Mouse (Mus musculus): ENCODE measurements around the gene Sytl1. TPM values are rescaled to one million over a fixed set of nuclear protein-coding genes. Genes with fewer than 3 reads are reported as not detected.

The Sytl1 gene
- total and polyA plus RNA-seq, 2 experiments from 2014 or later: 0.79 to 3.6 TPM

DNA sequence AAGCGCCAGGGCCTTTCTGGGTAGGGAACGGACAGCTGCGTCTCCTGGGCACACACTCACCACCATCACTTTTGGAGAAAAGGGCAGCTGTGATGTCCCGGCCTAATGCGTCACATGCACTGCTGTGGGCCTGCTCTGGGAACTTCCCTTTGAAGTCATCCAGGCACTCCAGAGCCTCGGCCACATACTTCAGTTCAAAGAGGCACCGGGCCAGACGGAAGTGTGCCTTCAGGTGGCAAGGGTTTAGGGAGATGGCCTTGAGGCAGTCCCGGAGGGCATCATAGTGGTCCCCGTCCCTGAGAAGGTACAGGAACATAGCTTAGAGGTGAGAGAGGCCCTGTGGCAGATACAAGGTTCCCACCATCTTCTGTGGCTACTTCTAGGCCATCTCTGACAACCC is 34.4 kb upstream of the Sytl1 start:
- H3K36me3 ChIP-seq (replicated peaks; ENCODE audit: control insufficient read depth, insufficient read depth, low read length): peaks cover 68% of the 10 kb centered on the region
- no peak overlapping the region for H3K9ac ChIP-seq (replicated peaks; ENCODE audit: low read depth, low read length)
- no peak overlapping the region for H3K4me3 ChIP-seq (ENCODE audit: low read depth, low read length)
- no peaks in the 10 kb centered on the region for H3K4me1 ChIP-seq (ENCODE audit: control insufficient read depth, insufficient read depth)
- H3K27me3 ChIP-seq (ENCODE audit: control insufficient read depth, insufficient read depth, low read length): no peaks in the 10 kb centered on the region
- TF ChIP-seq EP300 (IDR thresholded peaks at IDR 0.05; ENCODE audit: low read depth) (no peak), CTCF (IDR thresholded peaks at IDR 0.05; ENCODE audit: low read depth) (no peak)
- no peak overlapping the region for H3K4me2 ChIP-seq (ENCODE audit: low read depth, low read length)
- 56% methylated on average over 10 of the region's 10 CpGs for WGBS
- H3K27ac ChIP-seq (ENCODE audit: low read depth): no peak overlapping the region
- DNase-seq (ENCODE audit: low spot score): no peak
- ATAC-seq (ENCODE audit: insufficient read depth, low read depth): no peak
- H3K9me3 ChIP-seq (replicated peaks; ENCODE audit: control insufficient read depth, low read length): no peaks in the 10 kb centered on the region

DNA sequence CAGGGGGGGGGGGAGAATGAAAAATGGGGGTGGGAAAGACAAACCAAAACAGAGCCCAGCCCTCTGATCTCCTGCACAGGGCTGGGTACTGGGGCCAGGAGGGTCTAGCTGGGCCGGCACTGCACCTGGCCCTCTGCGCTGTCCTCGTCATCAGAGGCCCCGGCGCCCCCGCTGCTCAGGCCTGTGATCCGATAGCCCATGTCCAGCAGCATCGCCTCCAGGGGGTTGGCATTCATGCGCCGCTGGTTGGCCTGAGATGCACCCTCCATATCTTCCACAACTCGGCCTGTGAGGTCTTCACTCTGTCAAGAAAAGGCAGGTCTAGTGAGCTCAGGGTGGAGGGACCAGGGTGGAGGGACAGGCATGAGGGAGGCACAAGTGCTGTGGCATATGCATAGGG is 31.2 kb upstream of the Sytl1 start:
- H3K27ac ChIP-seq (ENCODE audit: low read depth): no peak overlapping the region

DNA sequence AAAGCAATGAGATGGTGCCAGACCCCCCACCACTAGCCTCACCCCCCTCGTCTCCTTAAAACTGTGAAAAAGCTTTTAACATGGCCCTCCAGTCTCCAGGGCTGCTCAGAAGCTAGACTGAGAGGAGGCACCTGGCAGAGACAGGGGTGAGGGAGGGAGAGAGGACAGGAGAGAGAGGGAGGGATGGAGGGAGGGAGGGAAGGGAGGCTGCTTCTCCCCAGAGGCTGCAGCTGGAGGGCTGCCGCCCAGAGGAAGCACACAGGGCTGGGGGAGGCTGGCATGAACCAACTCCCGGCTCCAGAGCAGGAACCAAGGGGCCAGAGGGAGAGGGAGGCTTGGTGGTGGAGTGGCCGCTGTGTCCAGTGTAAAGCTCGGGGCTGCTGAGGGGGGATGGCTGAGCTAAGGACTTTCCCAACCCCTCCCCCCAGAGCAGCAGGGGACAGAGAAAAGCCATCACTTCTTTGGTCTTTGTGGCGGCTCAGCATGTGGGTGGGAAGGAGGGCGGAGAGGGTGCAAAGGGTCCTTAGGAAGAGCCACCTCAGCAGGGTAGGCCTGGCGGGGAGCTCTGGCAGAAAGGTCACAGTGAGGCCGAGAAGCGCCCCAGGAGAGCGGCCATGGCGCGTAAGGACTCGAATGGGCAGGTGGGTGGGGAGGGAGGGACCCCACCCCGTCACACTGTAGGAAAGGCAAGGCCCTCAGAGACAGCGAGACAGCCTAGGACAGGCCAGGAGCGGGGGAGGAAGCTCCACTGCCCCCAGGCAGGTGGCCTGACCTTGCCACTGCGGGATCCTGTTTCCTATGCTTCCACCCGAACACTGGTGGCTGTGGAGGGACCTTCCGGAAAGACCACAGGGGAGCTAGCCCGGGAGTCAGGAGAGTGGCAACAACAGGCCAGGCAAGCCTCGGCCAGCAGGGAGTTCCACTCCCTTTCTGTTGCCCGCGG is 30.3 kb upstream of the Sytl1 start:
- DNase-seq (ENCODE audit: low spot score) (no peak), ATAC-seq (ENCODE audit: insufficient read depth, low read depth) (no peak)
- H3K27ac ChIP-seq (ENCODE audit: low read depth): no peak overlapping the region
- no peaks in the 10 kb centered on the region for H3K9me3 ChIP-seq (replicated peaks; ENCODE audit: control insufficient read depth, low read length)
- H3K36me3 ChIP-seq (replicated peaks; ENCODE audit: control insufficient read depth, insufficient read depth, low read length): peaks cover 41% of the 10 kb centered on the region
- no peak overlapping the region for H3K9ac ChIP-seq (replicated peaks; ENCODE audit: low read depth, low read length)
- H3K4me1 ChIP-seq (ENCODE audit: control insufficient read depth, insufficient read depth): no peaks in the 10 kb centered on the region
- 56% methylated on average over 24 of the region's 24 CpGs for WGBS
- no peak overlapping the region for H3K4me3 ChIP-seq (ENCODE audit: low read depth, low read length)
- TF ChIP-seq EP300 (IDR thresholded peaks at IDR 0.05; ENCODE audit: low read depth) (no peak), CTCF (IDR thresholded peaks at IDR 0.05; ENCODE audit: low read depth) (no peak)
- H3K27me3 ChIP-seq (ENCODE audit: control insufficient read depth, insufficient read depth, low read length): no peaks in the 10 kb centered on the region
- H3K4me2 ChIP-seq (ENCODE audit: low read depth, low read length): no peak overlapping the region

More for the DNA sequence above, 31.2 kb upstream of the Sytl1 start:
- TF ChIP-seq CTCF (IDR thresholded peaks at IDR 0.05; ENCODE audit: low read depth): no peak
- TF ChIP-seq EP300 (IDR thresholded peaks at IDR 0.05; ENCODE audit: low read depth): no peak
- ATAC-seq (ENCODE audit: insufficient read depth, low read depth): no peak
- H3K4me1 ChIP-seq (ENCODE audit: control insufficient read depth, insufficient read depth): no peaks in the 10 kb centered on the region
- no peak overlapping the region for H3K4me3 ChIP-seq (ENCODE audit: low read depth, low read length)
- WGBS: 75% methylated on average over 11 of the region's 11 CpGs
- H3K27me3 ChIP-seq (ENCODE audit: control insufficient read depth, insufficient read depth, low read length): no peaks in the 10 kb centered on the region
- H3K9ac ChIP-seq (replicated peaks; ENCODE audit: low read depth, low read length): no peak overlapping the region
- no peak overlapping the region for H3K4me2 ChIP-seq (ENCODE audit: low read depth, low read length)
- DNase-seq (ENCODE audit: low spot score): no peak
- peaks cover 48% of the 10 kb centered on the region for H3K36me3 ChIP-seq (replicated peaks; ENCODE audit: control insufficient read depth, insufficient read depth, low read length)
- no peaks in the 10 kb centered on the region for H3K9me3 ChIP-seq (replicated peaks; ENCODE audit: control insufficient read depth, low read length)

GRCm38 (mm10) chr4:133292405-133292804 is 29.5 kb upstream of the Sytl1 start:
- Histone ChIP-seq H3K9me3 (replicated peaks; ENCODE audit: control insufficient read depth, low read length) (no peaks in the 10 kb centered on the region), H3K27me3 (ENCODE audit: control insufficient read depth, insufficient read depth, low read length) (no peaks in the 10 kb centered on the region), H3K36me3 (replicated peaks; ENCODE audit: control insufficient read depth, insufficient read depth, low read length) (peaks cover 39% of the 10 kb centered on the region), H3K4me3 (ENCODE audit: low read depth, low read length) (no peak overlapping the region), H3K4me2 (ENCODE audit: low read depth, low read length) (no peak overlapping the region), H3K4me1 (ENCODE audit: control insufficient read depth, insufficient read depth) (no peaks in the 10 kb centered on the region), H3K9ac (replicated peaks; ENCODE audit: low read depth, low read length) (no peak overlapping the region), H3K27ac (ENCODE audit: low read depth) (no peak overlapping the region)
- 89% methylated on average over 4 of the region's 4 CpGs for WGBS
- DNase-seq (ENCODE audit: low spot score) (no peak), ATAC-seq (ENCODE audit: insufficient read depth, low read depth) (no peak)
- TF ChIP-seq CTCF (IDR thresholded peaks at IDR 0.05; ENCODE audit: low read depth) (no peak), EP300 (IDR thresholded peaks at IDR 0.05; ENCODE audit: low read depth) (no peak)

DNA sequence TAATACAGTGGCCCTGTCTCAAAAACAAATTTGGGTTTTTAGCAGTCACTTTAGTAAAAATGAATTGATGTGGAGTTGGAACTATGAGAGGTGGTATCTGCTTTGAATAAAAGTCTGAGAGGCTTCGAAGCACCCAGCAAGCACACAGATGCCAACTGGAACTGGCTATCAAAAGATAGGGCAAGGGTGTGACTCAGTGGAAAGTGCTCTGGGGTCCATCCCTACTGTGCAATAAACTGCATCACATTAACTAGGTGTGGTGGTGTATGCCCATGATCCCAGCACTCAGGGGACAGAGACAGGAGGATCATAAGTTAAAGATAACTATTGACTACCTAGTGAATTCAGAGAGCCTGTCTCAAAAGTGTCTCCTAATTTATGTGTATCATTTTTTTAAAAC is 28.3 kb upstream of the Sytl1 start:
- WGBS: 83% methylated on average over 1 of the region's 1 CpGs

More for the DNA sequence above, 28.3 kb upstream of the Sytl1 start:
- Histone ChIP-seq H3K27me3 (ENCODE audit: control insufficient read depth, insufficient read depth, low read length) (no peaks in the 10 kb centered on the region), H3K4me1 (ENCODE audit: control insufficient read depth, insufficient read depth) (no peaks in the 10 kb centered on the region), H3K4me2 (ENCODE audit: low read depth, low read length) (no peak overlapping the region), H3K4me3 (ENCODE audit: low read depth, low read length) (no peak overlapping the region), H3K9ac (replicated peaks; ENCODE audit: low read depth, low read length) (no peak overlapping the region), H3K27ac (ENCODE audit: low read depth) (no peak overlapping the region), H3K9me3 (replicated peaks; ENCODE audit: control insufficient read depth, low read length) (no peaks in the 10 kb centered on the region), H3K36me3 (replicated peaks; ENCODE audit: control insufficient read depth, insufficient read depth, low read length) (peaks cover 27% of the 10 kb centered on the region)
- no peak for ATAC-seq (ENCODE audit: insufficient read depth, low read depth)
- no peak for DNase-seq (ENCODE audit: low spot score)
- TF ChIP-seq EP300 (IDR thresholded peaks at IDR 0.05; ENCODE audit: low read depth) (no peak), CTCF (IDR thresholded peaks at IDR 0.05; ENCODE audit: low read depth) (no peak)

Measured in heart, postnatal 0 days (tissue).